24 mouse cellular contexts compared by ENCODE assay signal in the genomic region with DNA sequence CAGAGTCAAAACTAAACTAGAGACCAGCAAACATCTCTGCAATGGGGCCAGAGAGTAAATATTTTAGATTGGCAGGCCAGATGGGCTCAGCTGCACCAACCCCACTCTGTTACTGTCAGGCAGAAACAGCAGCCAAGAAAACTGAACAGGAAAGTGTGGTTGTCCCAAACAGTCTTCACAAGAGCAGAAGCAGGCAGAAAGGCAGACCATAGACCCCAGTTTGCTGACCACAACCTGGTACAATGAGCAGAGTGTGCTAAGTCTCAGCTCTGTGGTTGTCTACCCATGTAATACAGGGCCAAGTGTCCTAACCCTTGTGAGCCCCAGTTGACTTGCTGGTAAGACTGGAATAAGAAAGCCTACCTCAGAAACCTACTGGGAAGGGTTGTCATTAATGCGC. TPM values are rescaled to one million over a fixed set of nuclear protein-coding genes. Genes with fewer than 3 reads are reported as not detected.
"Had no signal": no experiment of that assay in that cellular context is flagged by ENCODE, and none has a peak within 500 bp of the region (broad histone marks: within the 10 kb centered on the region; RNA-seq: fewer than 3 reads in every experiment).

No protein-coding gene starts in this region.

- H3K27ac ChIP-seq: neural tube, embryonic 13.5 days; neural tube, embryonic 15.5 days; stomach, embryonic 15.5 days; stomach, postnatal 0 days had no signal

- H3K9ac ChIP-seq: neural tube, embryonic 13.5 days; neural tube, embryonic 15.5 days; stomach, embryonic 15.5 days had no signal

- H3K9me3 ChIP-seq: neural tube, embryonic 13.5 days; stomach, embryonic 15.5 days had no signal

- H3K36me3 ChIP-seq: neural tube, embryonic 13.5 days; neural tube, embryonic 15.5 days; stomach, embryonic 15.5 days had no signal

- DNase-seq: retina, postnatal 1 day; right cerebral cortex, adult 18-20 months; right cerebral cortex, postnatal 14 days; right cerebral cortex, postnatal 25 days; right cerebral cortex, postnatal 4 days; spleen, adult 18-20 months; thymus, adult 18-20 months; thymus, adult 2 months; thymus, postnatal 14 days; thymus, postnatal 25 days; thymus, postnatal 36 days; thymus, postnatal 4 days had no signal

- H3K4me1 ChIP-seq: neural tube, embryonic 13.5 days; neural tube, embryonic 15.5 days; stomach, embryonic 15.5 days had no signal

- H3K4me2 ChIP-seq: neural tube, embryonic 13.5 days; neural tube, embryonic 15.5 days; stomach, embryonic 15.5 days had no signal

- H3K4me3 ChIP-seq: neural tube, embryonic 13.5 days; neural tube, embryonic 15.5 days; stomach, embryonic 15.5 days had no signal

- H3K27me3 ChIP-seq: neural tube, embryonic 13.5 days; neural tube, embryonic 15.5 days; stomach, embryonic 15.5 days had no signal

RNA-seq across cellular contexts. Expression of gene Foxi1, which starts 32.4 kb away (rescaled TPM):
- total RNA-seq: neutrophil, adult 5-6 weeks had no signal
- polyA plus RNA-seq: neural tube, embryonic 13.5 days; neural tube, embryonic 14.5 days; neural tube, embryonic 15.5 days; small intestine, adult 2 months; spleen, adult 2 months; stomach, embryonic 14.5 days; stomach, embryonic 15.5 days; stomach, embryonic 16.5 days; stomach, postnatal 0 days; testis, adult 2 months; urinary bladder, adult 2 months had no signal
